Mouse (Mus musculus) embryonic facial prominence, embryonic 11.5 days (tissue): ENCODE results near the gene Dnm2. TPM values are rescaled to one million over a fixed set of nuclear protein-coding genes. Genes with fewer than 3 reads are reported as not detected.

Experiments
- ATAC-seq: fragments of 200-750 bp; cut with Nextera tagmentation; replicated peaks from 2 replicates; pipeline ENCODE4 v1.8.0; 2017; ENCODE audit warnings: low read depth; ENCODE audit not compliant: insufficient number of reproducible peaks, low FRiP score, low TSS enrichment
- DNase-seq: peaks from one replicate; pipeline ENCODE4 v3.0.0-alpha.2; 2015; ENCODE audit warnings: low spot score
- H3K27ac ChIP-seq: fragments of 300-500 bp; sonication (generic); replicated peaks from 2 replicates; pipeline ENCODE4 v1.5.1; 2014; ENCODE audit warnings: mild to moderate bottlenecking, low read depth, low read length, control low read depth
- H3K27me3 ChIP-seq: fragments of 300-500 bp; sonication (generic); 2 replicates; pipeline ENCODE4 v1.6.1; 2014; ENCODE audit warnings: mild to moderate bottlenecking, low read length, moderate library complexity, mixed read lengths; ENCODE audit not compliant: control insufficient read depth, insufficient read depth
- H3K36me3 ChIP-seq: fragments of 300-500 bp; sonication (generic); replicated peaks from 2 replicates; pipeline ENCODE4 v1.6.1; 2014; ENCODE audit warnings: low read depth, mild to moderate bottlenecking, low read length, moderate library complexity, mixed read lengths; ENCODE audit not compliant: control insufficient read depth, insufficient read depth
- H3K4me1 ChIP-seq: fragments of 300-500 bp; sonication (generic); 2 replicates; pipeline ENCODE4 v1.6.1; 2014; ENCODE audit warnings: low read length, mixed read lengths; ENCODE audit not compliant: control insufficient read depth, insufficient read depth
- H3K4me2 ChIP-seq: fragments of 300-500 bp; sonication (generic); 2 replicates; pipeline ENCODE4 v1.6.1; 2014; ENCODE audit warnings: low read depth, mild to moderate bottlenecking, control low read depth, low read length, moderate library complexity
- H3K4me3 ChIP-seq: fragments of 300-500 bp; sonication (generic); 2 replicates; pipeline ENCODE4 v1.5.1; 2014; ENCODE audit warnings: low read depth, low read length, control low read depth
- H3K9ac ChIP-seq: fragments of 300-500 bp; sonication (generic); replicated peaks from 2 replicates; pipeline ENCODE4 v1.6.1; 2014; ENCODE audit warnings: mild to moderate bottlenecking, control low read depth, low read length
- H3K9me3 ChIP-seq: fragments of 300-500 bp; sonication (generic); replicated peaks from 2 replicates; pipeline ENCODE4 v1.6.1; 2016; ENCODE audit warnings: mild to moderate bottlenecking, low read length, inconsistent platforms, mixed read lengths; ENCODE audit not compliant: control insufficient read depth
- WGBS: fragments of 180-500 bp; shearing (Covaris S2); extraction: QIAGEN DNeasy Blood & Tissue Kit; methylation state at CpG from one replicate; pipeline ENCODE4 v1.1.7; 2014; 5-methylcytosine and 5-hydroxymethylcytosine counted together
- polyA plus RNA-seq: library from polyadenylated mRNA; unstranded; fragments of >200 nt; fragmentation: Nextera tagmentation; extraction: Ambion mirVana; gene quantifications from 2 replicates; pipeline ENCODE4 v1.2.1, GENCODE M21; 2014

Gene Dnm2
- polyA plus RNA-seq, 1 experiment from 2014 or later = 58.0 TPM

- no peak overlapping the region for H3K4me2 ChIP-seq
- 92% methylated on average over 8 of the region's 8 CpGs for WGBS
- no peaks in the 10 kb centered on the region for H3K9me3 ChIP-seq
- no peak for DNase-seq
- H3K4me3 ChIP-seq = no peak overlapping the region
- no peaks in the 10 kb centered on the region for H3K4me1 ChIP-seq
- H3K27ac ChIP-seq = no peak overlapping the region
- no peak overlapping the region for H3K9ac ChIP-seq
- no peak for ATAC-seq
- no peaks in the 10 kb centered on the region for H3K27me3 ChIP-seq
- H3K36me3 ChIP-seq = no peaks in the 10 kb centered on the region
Observed at GRCm38 (mm10) chr9:21433766-21434165, 9.1 kb downstream of the Dnm2 start.

GRCm38 (mm10) chr9:21434410-21434809, 9.7 kb downstream of the Dnm2 start:
- 97% methylated on average over 2 of the region's 2 CpGs for WGBS
- Histone ChIP-seq H3K36me3 (no peaks in the 10 kb centered on the region), H3K27me3 (no peaks in the 10 kb centered on the region), H3K9me3 (no peaks in the 10 kb centered on the region), H3K4me1 (no peaks in the 10 kb centered on the region), H3K9ac (no peak overlapping the region), H3K4me3 (no peak overlapping the region), H3K4me2 (no peak overlapping the region), H3K27ac (no peak overlapping the region)
- DNase-seq (no peak), ATAC-seq (no peak)

- WGBS = 91% methylated on average over 7 of the region's 7 CpGs
- H3K27ac ChIP-seq = no peak overlapping the region
- ATAC-seq = no peak
- no peak overlapping the region for H3K4me3 ChIP-seq
- H3K36me3 ChIP-seq = no peaks in the 10 kb centered on the region
- DNase-seq = no peak
- H3K4me2 ChIP-seq = no peak overlapping the region
- no peak overlapping the region for H3K9ac ChIP-seq
- no peaks in the 10 kb centered on the region for H3K27me3 ChIP-seq
- no peaks in the 10 kb centered on the region for H3K9me3 ChIP-seq
- H3K4me1 ChIP-seq = no peaks in the 10 kb centered on the region
Observed at GRCm38 (mm10) chr9:21435777-21436635, 11.3 kb downstream of the Dnm2 start.

- no peak overlapping the region for H3K4me3 ChIP-seq
- H3K9me3 ChIP-seq = no peaks in the 10 kb centered on the region
- H3K27ac ChIP-seq = no peak overlapping the region
- 95% methylated on average over 6 of the region's 6 CpGs for WGBS
- no peak overlapping the region for H3K4me2 ChIP-seq
- no peaks in the 10 kb centered on the region for H3K27me3 ChIP-seq
- no peak overlapping the region for H3K9ac ChIP-seq
- no peaks in the 10 kb centered on the region for H3K4me1 ChIP-seq
- ATAC-seq = no peak
- DNase-seq = no peak
- H3K36me3 ChIP-seq = no peaks in the 10 kb centered on the region
Observed at GRCm38 (mm10) chr9:21437577-21437976, 12.9 kb downstream of the Dnm2 start.

- H3K4me3 ChIP-seq = no peak overlapping the region
- no peaks in the 10 kb centered on the region for H3K4me1 ChIP-seq
- no peak for ATAC-seq
- DNase-seq = no peak
- 76% methylated on average over 3 of the region's 3 CpGs for WGBS
- H3K36me3 ChIP-seq = no peaks in the 10 kb centered on the region
- no peaks in the 10 kb centered on the region for H3K9me3 ChIP-seq
- no peak overlapping the region for H3K4me2 ChIP-seq
- H3K27me3 ChIP-seq = no peaks in the 10 kb centered on the region
- H3K27ac ChIP-seq = no peak overlapping the region
- H3K9ac ChIP-seq = no peak overlapping the region
Observed at GRCm38 (mm10) chr9:21438219-21438618, 13.5 kb downstream of the Dnm2 start.

- Histone ChIP-seq H3K4me1 (no peaks in the 10 kb centered on the region), H3K27ac (no peak overlapping the region), H3K4me3 (no peak overlapping the region), H3K27me3 (no peaks in the 10 kb centered on the region), H3K9me3 (no peaks in the 10 kb centered on the region), H3K9ac (no peak overlapping the region), H3K36me3 (no peaks in the 10 kb centered on the region), H3K4me2 (no peak overlapping the region)
- 81% methylated on average over 3 of the region's 3 CpGs for WGBS
- DNase-seq = no peak
- no peak for ATAC-seq
Observed at GRCm38 (mm10) chr9:21439456-21439855, 14.7 kb downstream of the Dnm2 start.

GRCm38 (mm10) chr9:21439914-21440313, 15.2 kb downstream of the Dnm2 start:
- no peak overlapping the region for H3K4me2 ChIP-seq
- no peaks in the 10 kb centered on the region for H3K36me3 ChIP-seq
- 95% methylated on average over 2 of the region's 2 CpGs for WGBS
- no peak overlapping the region for H3K9ac ChIP-seq
- ATAC-seq (no peak), DNase-seq (no peak)
- H3K27ac ChIP-seq = no peak overlapping the region
- H3K4me1 ChIP-seq = no peaks in the 10 kb centered on the region
- no peaks in the 10 kb centered on the region for H3K27me3 ChIP-seq
- H3K4me3 ChIP-seq = no peak overlapping the region
- no peaks in the 10 kb centered on the region for H3K9me3 ChIP-seq

GRCm38 (mm10) chr9:21440387-21440786, 15.7 kb downstream of the Dnm2 start:
- Histone ChIP-seq H3K4me1 (no peaks in the 10 kb centered on the region), H3K27ac (no peak overlapping the region), H3K27me3 (no peaks in the 10 kb centered on the region), H3K4me3 (no peak overlapping the region), H3K9me3 (no peaks in the 10 kb centered on the region), H3K36me3 (no peaks in the 10 kb centered on the region), H3K9ac (no peak overlapping the region), H3K4me2 (no peak overlapping the region)
- ATAC-seq = no peak
- no peak for DNase-seq
